Mouse (Mus musculus): ENCODE data around the gene Gm20388. TPM values are rescaled to one million over a fixed set of nuclear protein-coding genes. Genes with fewer than 3 reads are reported as not detected.

The Gm20388 gene
- polyA plus RNA-seq, 1 experiment from 2014 or later, result 2.5 TPM

- 0 out of 2 replicates have a peak, but pooled peaks cover 3% of the 10 kb centered on the region for H3K27me3 ChIP-seq (ENCODE audit: low read depth, poor library complexity, severe bottlenecking)
- no peaks in the 10 kb centered on the region for H3K36me3 ChIP-seq
- WGBS, result 62% methylated on average over 5 of the region's 5 CpGs
- peaks cover 8% of the 10 kb centered on the region for H3K4me1 ChIP-seq
- no peak overlapping the region for H3K27ac ChIP-seq
- no peaks in the 10 kb centered on the region for H3K9me3 ChIP-seq (replicated peaks)
- DNase-seq (ENCODE audit: low spot score), result no peak
- no peak overlapping the region for H3K4me3 ChIP-seq
Measured at GRCm38 (mm10) chr8:121674524-121674923, 1763.9 kb downstream of the Gm20388 start.

- Histone ChIP-seq H3K4me3 (no peak overlapping the region), H3K4me1 (peaks cover 6% of the 10 kb centered on the region; the same call in 1 of the 2 replicates), H3K9me3 (replicated peaks) (no peaks in the 10 kb centered on the region), H3K27ac (no peak overlapping the region), H3K27me3 (ENCODE audit: low read depth, poor library complexity, severe bottlenecking) (0 out of 2 replicates have a peak, but pooled peaks cover 3% of the 10 kb centered on the region), H3K36me3 (no peaks in the 10 kb centered on the region)
- 80% methylated on average over 3 of the region's 3 CpGs for WGBS
- no peak for DNase-seq (ENCODE audit: low spot score)
Measured at GRCm38 (mm10) chr8:121675161-121675560, 1764.5 kb downstream of the Gm20388 start.

GRCm38 (mm10) chr8:121675701-121676100 is 1765.1 kb downstream of the Gm20388 start:
- Histone ChIP-seq H3K36me3 (no peaks in the 10 kb centered on the region), H3K27me3 (ENCODE audit: low read depth, poor library complexity, severe bottlenecking) (0 out of 2 replicates have a peak, but pooled peaks cover 3% of the 10 kb centered on the region), H3K4me1 (peaks cover 6% of the 10 kb centered on the region; the same call in 1 of the 2 replicates), H3K4me3 (no peak overlapping the region), H3K27ac (no peak overlapping the region), H3K9me3 (replicated peaks) (no peaks in the 10 kb centered on the region)
- DNase-seq (ENCODE audit: low spot score), result no peak
- WGBS, result 54% methylated on average over 20 of the region's 20 CpGs

GRCm38 (mm10) chr8:121678696-121679095 is 1768.1 kb downstream of the Gm20388 start:
- H3K4me3 ChIP-seq, result no peak overlapping the region
- 68% methylated on average over 5 of the region's 5 CpGs for WGBS
- no peak overlapping the region for H3K27ac ChIP-seq
- 0 out of 2 replicates have a peak, but pooled peaks cover 3% of the 10 kb centered on the region for H3K27me3 ChIP-seq (ENCODE audit: low read depth, poor library complexity, severe bottlenecking)
- H3K9me3 ChIP-seq (replicated peaks), result no peaks in the 10 kb centered on the region
- no peak for DNase-seq (ENCODE audit: low spot score)
- peaks cover 6% of the 10 kb centered on the region; the same call in 1 of the 2 replicates for H3K4me1 ChIP-seq
- H3K36me3 ChIP-seq, result no peaks in the 10 kb centered on the region

- Histone ChIP-seq H3K9me3 (replicated peaks) (no peaks in the 10 kb centered on the region), H3K27ac (no peak overlapping the region), H3K4me1 (0 out of 2 replicates have a peak, but pooled peaks cover under 1% of the 10 kb centered on the region), H3K4me3 (no peak overlapping the region), H3K36me3 (no peaks in the 10 kb centered on the region), H3K27me3 (ENCODE audit: low read depth, poor library complexity, severe bottlenecking) (0 out of 2 replicates have a peak, but pooled peaks cover 3% of the 10 kb centered on the region)
- DNase-seq (ENCODE audit: low spot score), result no peak
- WGBS, result 89% methylated on average over 4 of the region's 4 CpGs
Measured at GRCm38 (mm10) chr8:121680896-121681295, 1770.3 kb downstream of the Gm20388 start.

GRCm38 (mm10) chr8:121681457-121681856 is 1770.8 kb downstream of the Gm20388 start:
- Histone ChIP-seq H3K4me3 (no peak overlapping the region), H3K27ac (no peak overlapping the region), H3K9me3 (replicated peaks) (no peaks in the 10 kb centered on the region), H3K4me1 (no peaks in the 10 kb centered on the region), H3K36me3 (no peaks in the 10 kb centered on the region), H3K27me3 (ENCODE audit: low read depth, poor library complexity, severe bottlenecking) (0 out of 2 replicates have a peak, but pooled peaks cover 3% of the 10 kb centered on the region)
- WGBS, result 68% methylated on average over 10 of the region's 10 CpGs
- no peak for DNase-seq (ENCODE audit: low spot score)

GRCm38 (mm10) chr8:121683083-121683832 is 1772.6 kb downstream of the Gm20388 start:
- H3K9me3 ChIP-seq (replicated peaks), result no peaks in the 10 kb centered on the region
- peaks cover 10% of the 10 kb centered on the region for H3K4me1 ChIP-seq
- H3K27me3 ChIP-seq (ENCODE audit: low read depth, poor library complexity, severe bottlenecking), result 0 out of 2 replicates have a peak, but pooled peaks cover 3% of the 10 kb centered on the region
- no peak overlapping the region for H3K27ac ChIP-seq
- 79% methylated on average over 10 of the region's 10 CpGs for WGBS
- H3K4me3 ChIP-seq, result no peak overlapping the region
- H3K36me3 ChIP-seq, result no peaks in the 10 kb centered on the region
- no peak for DNase-seq (ENCODE audit: low spot score)

- peak; percentile 63 for DNase-seq (ENCODE audit: low spot score)
- H3K9me3 ChIP-seq (replicated peaks), result no peaks in the 10 kb centered on the region
- no peaks in the 10 kb centered on the region for H3K27me3 ChIP-seq (ENCODE audit: low read depth, poor library complexity, severe bottlenecking)
- WGBS, result 22% methylated on average over 4 of the region's 4 CpGs
- H3K36me3 ChIP-seq, result no peaks in the 10 kb centered on the region
- H3K27ac ChIP-seq, result no peak overlapping the region
- peaks cover 21% of the 10 kb centered on the region for H3K4me1 ChIP-seq
- H3K4me3 ChIP-seq, result no peak overlapping the region
Measured at GRCm38 (mm10) chr8:121685419-121685818, 1774.8 kb downstream of the Gm20388 start.

GRCm38 (mm10) chr8:121687455-121688161 is 1777.0 kb downstream of the Gm20388 start:
- 0 out of 2 replicates have a peak overlapping the region, but pooled peaks have one; percentile 1 for H3K27ac ChIP-seq
- WGBS, result 64% methylated on average over 14 of the region's 14 CpGs
- H3K36me3 ChIP-seq, result no peaks in the 10 kb centered on the region
- DNase-seq (ENCODE audit: low spot score), result no peak
- H3K9me3 ChIP-seq (replicated peaks), result no peaks in the 10 kb centered on the region
- H3K27me3 ChIP-seq (ENCODE audit: low read depth, poor library complexity, severe bottlenecking), result no peaks in the 10 kb centered on the region
- H3K4me3 ChIP-seq, result no peak overlapping the region
- peaks cover 21% of the 10 kb centered on the region for H3K4me1 ChIP-seq

- Histone ChIP-seq H3K9me3 (replicated peaks) (no peaks in the 10 kb centered on the region), H3K4me3 (no peak overlapping the region), H3K27ac (no peak overlapping the region), H3K36me3 (no peaks in the 10 kb centered on the region), H3K27me3 (ENCODE audit: low read depth, poor library complexity, severe bottlenecking) (no peaks in the 10 kb centered on the region), H3K4me1 (peaks cover 21% of the 10 kb centered on the region)
- no peak for DNase-seq (ENCODE audit: low spot score)
- 49% methylated on average over 5 of the region's 5 CpGs for WGBS
Measured at GRCm38 (mm10) chr8:121688496-121688895, 1777.9 kb downstream of the Gm20388 start.

- H3K9me3 ChIP-seq (replicated peaks), result no peaks in the 10 kb centered on the region
- WGBS, result 53% methylated on average over 4 of the region's 4 CpGs
- H3K27ac ChIP-seq, result no peak overlapping the region
- peak; percentile 65 for DNase-seq (ENCODE audit: low spot score)
- no peaks in the 10 kb centered on the region for H3K27me3 ChIP-seq (ENCODE audit: low read depth, poor library complexity, severe bottlenecking)
- H3K4me1 ChIP-seq, result peaks cover 20% of the 10 kb centered on the region
- H3K36me3 ChIP-seq, result no peaks in the 10 kb centered on the region
- no peak overlapping the region for H3K4me3 ChIP-seq
Measured at GRCm38 (mm10) chr8:121694453-121694852, 1783.8 kb downstream of the Gm20388 start.

GRCm38 (mm10) chr8:121695585-121696184 is 1785.0 kb downstream of the Gm20388 start:
- H3K27ac ChIP-seq, result no peak overlapping the region
- H3K4me1 ChIP-seq, result peaks cover 20% of the 10 kb centered on the region
- DNase-seq (ENCODE audit: low spot score), result no peak
- H3K27me3 ChIP-seq (ENCODE audit: low read depth, poor library complexity, severe bottlenecking), result no peaks in the 10 kb centered on the region
- no peak overlapping the region for H3K4me3 ChIP-seq
- no peaks in the 10 kb centered on the region for H3K36me3 ChIP-seq
- WGBS, result 83% methylated on average over 6 of the region's 6 CpGs
- no peaks in the 10 kb centered on the region for H3K9me3 ChIP-seq (replicated peaks)
